Mouse (Mus musculus) heart, adult 8-10 months (tissue): ENCODE data around the gene Ninj2. TPM values are rescaled to one million over a fixed set of nuclear protein-coding genes. Genes with fewer than 3 reads are reported as not detected.

Experiments
- DNase-seq: peaks from one replicate; pipeline ENCODE4 v3.0.0; 2022; ENCODE audit warnings: low spot score
- total RNA-seq, 4 experiments: library from RNA; stranded (reverse); gene quantifications; 2 replicates each; pipeline ENCODE4 v1.2.4; 2022

Gene Ninj2
- total RNA-seq, 4 experiments from 2014 or later: not detected

GRCm38 (mm10) chr6:120134748-120135147 is 41.6 kb downstream of the Ninj2 start:
- no peak for DNase-seq

- DNase-seq: peak; percentile 86
Observed at GRCm38 (mm10) chr6:120145439-120145838, 52.3 kb downstream of the Ninj2 start.

DNA sequence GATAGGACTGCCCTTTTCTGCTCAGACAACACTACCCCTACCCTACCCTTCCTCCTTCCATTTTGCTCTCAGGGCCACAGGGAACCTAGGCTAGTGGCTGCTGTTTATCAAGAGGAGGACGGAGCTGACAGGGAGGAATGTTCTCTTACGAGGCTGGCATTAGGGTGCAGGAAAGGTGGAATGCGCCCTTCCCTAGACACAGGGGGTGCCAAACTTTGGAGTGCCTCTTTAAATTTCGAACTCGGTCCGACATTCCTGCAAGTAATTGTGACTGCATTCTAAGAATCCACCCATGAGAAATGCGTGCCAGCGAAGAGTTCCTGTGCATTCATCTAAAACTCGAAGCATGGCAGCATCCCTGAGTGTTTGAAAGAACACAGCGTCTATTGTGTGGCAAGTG is 53.5 kb downstream of the Ninj2 start:
- DNase-seq: no peak

- no peak for DNase-seq
Observed at GRCm38 (mm10) chr6:120147411-120147810, 54.3 kb downstream of the Ninj2 start.

- no peak for DNase-seq
Observed at GRCm38 (mm10) chr6:120148716-120149392, 55.7 kb downstream of the Ninj2 start.

- no peak for DNase-seq
Observed at GRCm38 (mm10) chr6:120149458-120150120, 56.4 kb downstream of the Ninj2 start.

- DNase-seq: no peak
Observed at GRCm38 (mm10) chr6:120150206-120150605, 57.1 kb downstream of the Ninj2 start.

DNA sequence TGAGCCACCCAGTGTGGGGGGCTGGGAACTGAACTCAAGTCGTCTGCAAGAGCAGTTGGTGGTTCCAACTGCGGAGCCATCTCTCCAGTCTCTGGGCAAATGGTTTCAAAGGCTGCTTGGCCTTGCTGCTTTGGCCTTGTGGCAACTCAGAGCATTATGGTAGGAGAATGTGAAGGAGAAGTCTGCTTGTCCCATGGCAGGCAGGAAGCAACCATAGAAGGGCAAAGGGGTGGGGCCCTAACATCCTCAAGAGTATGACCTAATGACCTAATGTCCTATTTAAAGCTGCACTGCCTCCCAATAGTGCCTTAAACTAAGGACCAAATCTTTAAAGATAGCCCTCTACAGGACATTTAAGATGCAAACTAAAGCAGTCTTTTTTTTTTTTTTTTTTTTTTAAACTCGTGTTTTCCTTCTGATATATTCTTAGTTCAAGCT is 58.5 kb downstream of the Ninj2 start:
- DNase-seq: no peak

- DNase-seq: no peak
Observed at GRCm38 (mm10) chr6:120152739-120153696, 59.9 kb downstream of the Ninj2 start.

GRCm38 (mm10) chr6:120154526-120155309 is 61.6 kb downstream of the Ninj2 start:
- DNase-seq: peak; percentile 72

- DNase-seq: no peak
Observed at GRCm38 (mm10) chr6:120155510-120155909, 62.4 kb downstream of the Ninj2 start.

DNA sequence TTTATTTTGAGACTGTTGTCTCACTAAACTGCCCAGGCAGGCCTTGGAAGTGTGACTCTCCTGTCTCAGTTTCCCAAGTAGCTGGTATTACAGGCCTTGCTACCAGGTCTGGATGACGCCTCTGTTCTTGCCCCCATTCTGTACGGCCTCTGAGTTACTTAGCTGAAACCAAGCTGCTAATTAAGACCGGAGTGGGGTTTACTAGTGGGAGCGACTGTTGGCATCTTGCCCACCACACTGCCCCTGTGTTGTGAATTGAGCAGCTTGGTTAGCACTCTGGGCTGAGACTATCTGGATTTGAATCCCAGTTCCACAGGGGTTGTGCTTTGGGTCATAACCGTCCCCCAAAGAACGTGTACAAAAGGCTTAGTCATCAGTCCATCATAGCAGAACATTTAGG is 64.3 kb downstream of the Ninj2 start:
- no peak for DNase-seq

DNA sequence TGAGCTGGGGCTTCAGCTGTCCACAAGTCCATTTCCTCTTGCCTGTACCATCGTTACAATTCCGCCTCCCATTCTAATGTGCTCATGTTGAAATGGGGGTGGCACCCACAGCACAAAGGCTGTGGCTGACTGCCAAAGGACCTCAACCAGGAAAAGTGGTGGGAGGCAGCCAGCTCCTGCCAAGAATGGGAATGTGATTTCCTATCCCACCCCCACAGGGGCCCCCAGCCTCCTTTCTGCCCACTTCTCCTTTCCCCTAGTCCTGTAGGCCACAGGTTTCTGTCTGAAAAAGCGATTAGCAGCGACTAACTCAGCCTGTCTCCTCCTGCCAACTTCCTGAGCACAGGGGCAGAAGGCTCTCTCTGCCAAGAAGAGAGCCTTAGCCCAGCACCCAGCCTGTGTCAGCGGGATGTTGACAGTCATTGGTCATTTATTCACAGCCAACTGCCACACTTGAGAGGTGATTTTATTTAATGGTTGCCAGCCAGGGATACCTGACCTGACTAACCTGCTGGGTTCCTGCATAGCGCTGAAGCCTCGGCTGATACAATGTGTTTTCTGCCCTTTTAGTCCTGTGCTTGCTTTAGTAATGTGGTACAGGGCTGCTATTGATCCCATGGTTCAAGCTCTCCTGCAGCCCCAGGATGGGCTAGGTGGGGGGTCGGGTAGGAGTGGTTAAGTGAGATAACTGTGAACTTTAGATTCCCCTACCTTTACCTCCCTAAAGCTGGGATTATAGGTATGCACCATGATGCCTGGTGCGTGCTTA is 66.2 kb downstream of the Ninj2 start:
- DNase-seq: peak; percentile 65

GRCm38 (mm10) chr6:120162928-120163327 is 69.8 kb downstream of the Ninj2 start:
- no peak for DNase-seq

- DNase-seq: no peak
Observed at GRCm38 (mm10) chr6:120164765-120165164, 71.6 kb downstream of the Ninj2 start.

- no peak for DNase-seq
Observed at GRCm38 (mm10) chr6:120167574-120167973, 74.4 kb downstream of the Ninj2 start.

- DNase-seq: no peak
Observed at GRCm38 (mm10) chr6:120172294-120173017, 79.3 kb downstream of the Ninj2 start.

DNA sequence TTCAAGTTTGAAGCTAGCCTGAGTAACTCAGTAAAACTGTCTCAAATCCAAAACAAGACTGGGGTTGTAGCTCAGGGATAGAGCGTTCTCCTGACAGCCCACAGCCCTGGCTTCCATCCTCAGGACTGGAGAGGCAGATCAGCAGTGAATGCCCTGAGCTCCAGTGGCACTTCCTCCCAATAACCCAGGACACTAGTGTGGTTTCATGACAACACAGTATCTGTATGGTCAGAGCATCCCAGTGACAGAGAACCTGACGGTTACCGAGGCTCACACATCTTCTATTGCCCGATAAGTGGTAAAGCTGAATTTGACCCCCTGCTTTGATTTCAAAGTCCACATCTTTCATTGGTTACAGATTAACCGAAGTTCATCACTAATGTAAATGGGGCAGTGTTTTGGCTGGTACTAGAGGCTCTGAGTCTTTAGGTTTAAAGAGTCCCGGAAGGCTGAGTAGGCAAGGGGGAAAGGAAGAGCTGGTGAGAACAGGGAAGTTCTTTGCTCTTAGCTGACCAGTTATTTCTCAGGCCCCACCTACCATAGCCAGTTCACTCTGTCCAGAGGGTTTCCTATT is 81.0 kb downstream of the Ninj2 start:
- no peak for DNase-seq

DNA sequence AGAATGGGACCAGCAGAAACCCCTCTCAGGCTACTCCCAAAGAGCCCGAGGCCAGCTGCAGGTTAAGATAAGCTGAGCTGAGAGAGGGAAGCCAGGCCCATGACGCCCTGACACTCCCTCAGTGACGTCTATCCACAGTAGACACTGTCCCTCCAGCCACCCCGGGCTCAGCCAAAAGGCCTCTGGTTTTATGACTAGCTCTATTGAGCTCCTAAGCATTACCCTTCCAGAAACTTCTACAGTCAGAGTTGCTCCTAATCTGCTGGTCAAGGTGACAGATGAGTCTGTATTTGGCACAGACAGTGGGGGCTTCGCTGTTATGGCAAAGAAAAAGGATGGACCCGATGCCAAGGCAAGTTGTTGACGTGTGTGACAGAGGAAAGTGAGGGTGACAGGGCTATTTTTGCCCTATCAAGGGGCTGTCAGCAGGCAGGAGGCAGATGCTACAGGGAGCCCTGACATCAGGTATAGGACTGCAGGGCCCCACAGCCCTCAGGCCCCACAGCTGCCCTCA is 81.5 kb downstream of the Ninj2 start:
- peak; percentile 85 for DNase-seq
